Comparison of ENCODE assay signal across 7 mouse cellular contexts in genomic region chr13:37824956-37825645, GRCm38 (mm10). TPM values are rescaled to one million over a fixed set of nuclear protein-coding genes. Genes with fewer than 3 reads are reported as not detected.
A peak's percentile ranks its signal among the peaks of the same experiment; 100 is the strongest.
DNase-seq lines count a peak whose midpoint lies in the region; ATAC-seq lines count a peak whose summit lies in the region.

No protein-coding gene starts in this region.

- ATAC-seq in megakaryocyte, adult 5-6 weeks (ENCODE audit: poor library complexity, severe bottlenecking), result no peak
- ATAC-seq in heart, embryonic 13.5 days (ENCODE audit: extremely low read depth, insufficient number of reproducible peaks, low FRiP score, low TSS enrichment), result no peak
- ATAC-seq in midbrain, embryonic 16.5 days, result peak; percentile 16

- H3K4me1 ChIP-seq in megakaryocyte, embryonic 14.5 days, result peaks cover 74% of the 10 kb centered on the region
- H3K4me1 ChIP-seq in heart, embryonic 13.5 days, result peaks cover 44% of the 10 kb centered on the region
- H3K4me1 ChIP-seq in midbrain, embryonic 16.5 days (ENCODE audit: control insufficient read depth, insufficient read depth, low read length), result peaks cover 27% of the 10 kb centered on the region

- H3K4me3 ChIP-seq in megakaryocyte, embryonic 14.5 days (replicated peaks), result peak overlapping the region; percentile 99
- peak overlapping the region; percentile 90 for H3K4me3 ChIP-seq in heart, embryonic 13.5 days
- H3K4me3 ChIP-seq in midbrain, embryonic 16.5 days (ENCODE audit: low read depth, low read length), result peak overlapping the region; percentile 49

- H3K9me3 ChIP-seq in megakaryocyte, embryonic 14.5 days, result no peaks in the 10 kb centered on the region
- no peaks in the 10 kb centered on the region for H3K9me3 ChIP-seq in heart, embryonic 13.5 days
- H3K9me3 ChIP-seq in midbrain, embryonic 16.5 days (replicated peaks; ENCODE audit: control insufficient read depth, low read length, poor library complexity, severe bottlenecking), result no peaks in the 10 kb centered on the region

- peaks cover 16% of the 10 kb centered on the region for H3K36me3 ChIP-seq in megakaryocyte, embryonic 14.5 days (replicated peaks; ENCODE audit: low read length)
- no peaks in the 10 kb centered on the region for H3K36me3 ChIP-seq in heart, embryonic 13.5 days
- H3K36me3 ChIP-seq in midbrain, embryonic 16.5 days (ENCODE audit: control insufficient read depth, insufficient read depth, low read length), result no peaks in the 10 kb centered on the region

- no peaks in the 10 kb centered on the region for H3K27me3 ChIP-seq in megakaryocyte, embryonic 14.5 days (replicated peaks)
- no peaks in the 10 kb centered on the region for H3K27me3 ChIP-seq in heart, embryonic 13.5 days (replicated peaks)
- peaks cover 27% of the 10 kb centered on the region for H3K27me3 ChIP-seq in midbrain, embryonic 16.5 days (ENCODE audit: control insufficient read depth, insufficient read depth, low read depth, low read length)

- peak overlapping the region; percentile 99 for H3K4me2 ChIP-seq in heart, embryonic 13.5 days
- peak overlapping the region; percentile 97 for H3K4me2 ChIP-seq in midbrain, embryonic 16.5 days (ENCODE audit: low read length)

- H3K27ac ChIP-seq in heart, embryonic 13.5 days (replicated peaks), result peak overlapping the region; percentile 96
- no peak overlapping the region for H3K27ac ChIP-seq in midbrain, embryonic 16.5 days (ENCODE audit: low read length)

- H3K9ac ChIP-seq in heart, embryonic 13.5 days, result peak overlapping the region; percentile 97
- peak overlapping the region; percentile 56 for H3K9ac ChIP-seq in midbrain, embryonic 16.5 days (ENCODE audit: low read depth, low read length)

- 3% methylated on average over 27 of the region's 27 CpGs for WGBS in heart, embryonic 13.5 days
- 2% methylated on average over 27 of the region's 27 CpGs for WGBS in midbrain, embryonic 16.5 days

- peak; percentile 22 for DNase-seq in brain, adult 2 months (ENCODE audit: low read depth, low spot score)
- DNase-seq in kidney, postnatal 25 days, result peak; percentile 54 to 69
- DNase-seq in thymus, postnatal 36 days, result peak; percentile 68 to 70

RNA-seq across cellular contexts. Expression of gene Rreb1, which starts 46.9 kb away (rescaled TPM):
- polyA plus RNA-seq in megakaryocyte, embryonic 14.5 days (2012; ENCODE audit: insufficient read depth, low replicate concordance), result 20.6 and 23.3 TPM in 2 replicates
- 27.0 and 33.7 TPM in 2 replicates for total RNA-seq in megakaryocyte, adult 5-6 weeks (2015)
- 10.0 and 12.7 TPM in 2 replicates for total RNA-seq in megakaryocyte, adult 5-6 weeks (2017)
- polyA plus RNA-seq in heart, embryonic 13.5 days (2015; fragmentation: Nextera tagmentation; extraction: Ambion mirVana), result 9.4 and 11.0 TPM in 2 replicates
- 2.6 and 3.0 TPM in 2 replicates for polyA plus RNA-seq in midbrain, embryonic 16.5 days (2015; fragmentation: Nextera tagmentation; extraction: Ambion mirVana)

Comparison
In these comparisons a context has a peak if more than half of its experiments do, and no peak if none do; other contexts are left out.
1. H3K4me3 ChIP-seq: peak in every context shown above with its lines; median percentile 99 in megakaryocyte, embryonic 14.5 days; 90 in heart, embryonic 13.5 days; 49 in midbrain, embryonic 16.5 days.